Mouse (Mus musculus) liver, embryonic 16.5 days (tissue): ENCODE results near the gene Cyp1a2. TPM values are rescaled to one million over a fixed set of nuclear protein-coding genes. Genes with fewer than 3 reads are reported as not detected.
A peak's percentile ranks its signal among the peaks of the same experiment; 100 is the strongest.

Source experiments
- ATAC-seq: fragments of 200-750 bp; cut with Nextera tagmentation; 2 replicates; pipeline ENCODE4 v1.8.0; 2017; ENCODE audit warnings: low read depth, mild to moderate bottlenecking, moderate number of reproducible peaks, moderate library complexity
- H3K27ac ChIP-seq: fragments of 300-500 bp; sonication (generic); 2 replicates; pipeline ENCODE4 v1.5.1; 2014; ENCODE audit warnings: mild to moderate bottlenecking, low read length
- H3K27me3 ChIP-seq: fragments of 300-500 bp; sonication (generic); 2 replicates; pipeline ENCODE4 v1.6.1; 2014; ENCODE audit warnings: low read depth, low read length, mixed read lengths; ENCODE audit not compliant: control insufficient read depth, insufficient read depth
- H3K36me3 ChIP-seq: fragments of 300-500 bp; sonication (generic); 2 replicates; pipeline ENCODE4 v1.6.1; 2014; ENCODE audit warnings: mild to moderate bottlenecking; ENCODE audit not compliant: control insufficient read depth, insufficient read depth
- H3K4me1 ChIP-seq: fragments of 300-500 bp; sonication (generic); 2 replicates; pipeline ENCODE4 v1.6.1; 2014; ENCODE audit warnings: low read depth, low read length, mixed read lengths; ENCODE audit not compliant: control insufficient read depth
- H3K4me2 ChIP-seq: fragments of 300-500 bp; sonication (generic); 2 replicates; pipeline ENCODE4 v1.6.1; 2014; ENCODE audit warnings: low read depth, low read length, mixed read lengths
- H3K4me3 ChIP-seq: fragments of 300-500 bp; sonication (generic); 2 replicates; pipeline ENCODE4 v1.5.1; 2014; ENCODE audit warnings: low read depth, mild to moderate bottlenecking, low read length
- H3K9ac ChIP-seq: fragments of 300-500 bp; sonication (generic); 2 replicates; pipeline ENCODE4 v1.6.1; 2014; ENCODE audit warnings: low read depth, low read length
- H3K9me3 ChIP-seq: fragments of 300-500 bp; sonication (generic); replicated peaks from 2 replicates; pipeline ENCODE4 v1.6.1; 2016; ENCODE audit warnings: low read length; ENCODE audit not compliant: control insufficient read depth
- WGBS: fragments of 180-500 bp; shearing (Covaris S2); extraction: QIAGEN DNeasy Blood & Tissue Kit; methylation state at CpG from one replicate; pipeline ENCODE4 v1.1.7; 2014; ENCODE audit not compliant: insufficient replicate concordance; 5-methylcytosine and 5-hydroxymethylcytosine counted together
- polyA plus RNA-seq: library from polyadenylated mRNA; unstranded; fragments of >200 nt; fragmentation: Nextera tagmentation; extraction: Ambion mirVana; gene quantifications from 2 replicates; pipeline ENCODE4 v1.2.1, GENCODE M21; 2015

Gene Cyp1a2
- polyA plus RNA-seq, 1 experiment from 2014 or later, result 0.12 TPM

DNA sequence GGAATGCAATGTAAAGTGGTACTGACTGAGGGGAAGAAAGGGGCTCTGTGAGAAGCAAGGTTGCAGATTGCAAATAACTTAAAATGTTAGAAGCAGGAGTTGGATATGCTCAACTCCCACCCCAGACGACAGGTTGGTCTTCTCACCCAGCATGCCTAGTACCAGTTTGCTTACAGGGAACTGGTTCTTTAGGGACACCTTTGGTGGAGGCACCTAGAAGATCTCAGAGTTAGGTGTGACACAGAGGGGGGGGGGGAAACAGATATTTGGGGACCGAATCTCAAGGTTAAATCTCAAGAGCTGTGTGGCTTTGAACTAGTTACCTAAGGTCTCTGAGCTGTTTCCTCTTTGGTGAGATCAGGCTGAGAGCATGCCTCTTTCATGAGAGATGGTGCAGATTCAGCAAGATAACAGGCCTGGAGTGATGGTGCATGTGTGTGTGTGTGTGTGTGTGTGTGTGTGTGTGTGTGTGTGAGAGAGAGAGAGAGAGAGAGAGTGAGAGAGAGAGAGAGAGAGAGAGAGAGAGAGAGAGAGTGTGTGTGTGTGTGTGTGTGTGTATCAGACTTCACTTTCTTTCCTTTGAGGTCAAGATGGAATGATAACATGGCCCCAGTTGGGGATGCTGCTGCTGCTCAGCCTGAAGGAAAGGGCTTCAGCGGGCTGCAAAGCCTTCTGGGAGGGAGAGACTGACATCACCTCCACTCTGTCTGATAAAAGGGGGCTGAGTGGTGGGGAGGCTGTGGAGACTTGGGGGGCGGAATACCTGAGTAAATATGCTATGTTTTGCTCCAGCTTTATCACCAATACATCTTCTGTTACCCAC lies 36.0 kb downstream of the Cyp1a2 start:
- H3K9ac ChIP-seq, result no peak overlapping the region
- H3K4me3 ChIP-seq, result no peak overlapping the region
- H3K9me3 ChIP-seq, result no peaks in the 10 kb centered on the region
- peak overlapping the region; percentile 76 for H3K27ac ChIP-seq
- no peaks in the 10 kb centered on the region for H3K36me3 ChIP-seq
- 0 out of 2 replicates have a peak overlapping the region, but pooled peaks have one; percentile 14 for H3K4me2 ChIP-seq
- H3K4me1 ChIP-seq, result peaks cover 47% of the 10 kb centered on the region
- H3K27me3 ChIP-seq, result no peaks in the 10 kb centered on the region
- no peak for ATAC-seq
- WGBS, result 16% methylated on average over 4 of the region's 4 CpGs

DNA sequence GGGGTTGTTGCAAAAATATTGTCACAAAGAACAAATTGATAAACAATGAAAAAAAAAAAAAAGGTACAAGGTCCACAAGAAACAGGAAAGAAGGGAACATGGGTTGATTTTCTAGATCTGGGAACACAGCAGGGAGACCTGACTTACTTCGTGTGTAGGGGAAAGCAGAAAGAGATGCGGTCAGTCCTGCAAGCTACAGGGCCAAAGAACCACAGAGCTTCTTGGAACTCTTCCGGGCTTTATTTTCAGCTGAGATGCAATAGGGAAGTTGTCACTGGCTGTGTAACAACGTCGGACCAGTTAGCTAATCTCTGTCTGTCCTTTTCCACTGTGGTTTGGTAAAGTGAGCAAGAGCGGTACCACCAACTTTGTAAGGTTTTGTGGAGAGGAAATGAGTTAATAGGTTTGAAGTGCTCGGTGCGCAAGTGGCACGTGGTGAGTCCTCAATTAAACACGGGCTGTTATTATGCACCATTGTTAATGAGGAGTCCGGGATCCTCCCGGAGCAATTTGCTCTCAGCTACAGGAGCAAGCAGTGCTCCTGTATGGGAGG lies 36.9 kb downstream of the Cyp1a2 start:
- peaks cover 55% of the 10 kb centered on the region for H3K4me1 ChIP-seq
- ATAC-seq, result no peak
- no peaks in the 10 kb centered on the region for H3K9me3 ChIP-seq
- no peaks in the 10 kb centered on the region for H3K36me3 ChIP-seq
- no peak overlapping the region for H3K4me3 ChIP-seq
- no peak overlapping the region for H3K9ac ChIP-seq
- H3K27ac ChIP-seq, result peak overlapping the region; percentile 76
- H3K27me3 ChIP-seq, result no peaks in the 10 kb centered on the region
- H3K4me2 ChIP-seq, result peak overlapping the region; percentile 14; the same call in 1 of the 2 replicates
- 19% methylated on average over 12 of the region's 12 CpGs for WGBS

DNA sequence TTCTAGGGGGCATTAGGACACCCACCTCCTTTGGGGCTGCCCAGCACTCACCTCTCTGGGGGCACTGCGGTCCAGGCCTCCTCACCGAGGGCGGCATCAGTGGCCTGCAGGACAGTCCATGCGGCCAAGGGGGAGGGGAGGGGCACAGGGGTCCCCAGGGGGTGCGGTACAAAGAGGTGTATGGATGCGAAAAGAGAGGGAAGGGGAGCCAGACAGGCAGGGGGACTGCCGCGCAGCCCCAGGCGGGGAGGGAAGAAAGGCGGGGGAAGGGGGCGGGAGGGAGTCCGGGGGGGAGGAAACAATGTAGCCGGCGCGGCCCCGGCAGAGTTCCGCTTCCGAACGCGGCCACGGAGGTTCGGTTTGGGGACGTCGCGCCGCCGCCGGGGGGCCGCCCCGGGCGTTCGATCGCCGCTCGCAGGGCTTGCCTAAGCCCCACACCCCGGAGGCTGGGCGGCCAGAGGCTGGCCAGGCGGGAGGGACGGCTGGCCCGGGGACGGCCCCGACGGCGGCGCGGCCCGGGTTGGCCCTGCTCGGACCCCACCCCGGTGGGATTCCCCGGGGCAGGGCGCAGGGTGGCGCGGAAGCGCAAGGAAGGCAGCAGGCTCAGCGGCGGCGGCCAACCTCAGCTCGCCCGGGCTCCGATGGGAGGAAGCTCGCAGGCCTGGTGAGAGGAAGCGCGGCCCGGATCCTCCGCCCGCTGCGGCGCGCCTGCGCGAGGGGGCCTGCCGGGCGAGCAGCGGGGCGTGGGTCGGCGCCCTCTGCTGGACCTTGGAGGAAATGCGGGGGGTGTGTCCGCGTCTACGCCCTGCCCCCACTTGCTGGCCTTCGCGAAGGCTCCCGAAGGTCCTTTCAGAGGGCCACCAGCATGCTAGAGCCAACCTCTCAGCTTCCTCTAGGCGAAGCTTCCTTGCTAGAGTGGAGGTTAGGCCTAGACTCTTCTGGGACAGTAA lies 38.3 kb downstream of the Cyp1a2 start:
- no peaks in the 10 kb centered on the region for H3K27me3 ChIP-seq
- no peaks in the 10 kb centered on the region for H3K9me3 ChIP-seq
- peak overlapping the region; percentile 94 for H3K4me2 ChIP-seq
- H3K36me3 ChIP-seq, result no peaks in the 10 kb centered on the region
- H3K4me3 ChIP-seq, result peak overlapping the region; percentile 92
- H3K4me1 ChIP-seq, result peaks cover 66% of the 10 kb centered on the region
- 1% methylated on average over 70 of the region's 85 CpGs for WGBS
- H3K27ac ChIP-seq, result peak overlapping the region; percentile 97
- peak; percentile 83 for ATAC-seq
- H3K9ac ChIP-seq, result peak overlapping the region; percentile 99

DNA sequence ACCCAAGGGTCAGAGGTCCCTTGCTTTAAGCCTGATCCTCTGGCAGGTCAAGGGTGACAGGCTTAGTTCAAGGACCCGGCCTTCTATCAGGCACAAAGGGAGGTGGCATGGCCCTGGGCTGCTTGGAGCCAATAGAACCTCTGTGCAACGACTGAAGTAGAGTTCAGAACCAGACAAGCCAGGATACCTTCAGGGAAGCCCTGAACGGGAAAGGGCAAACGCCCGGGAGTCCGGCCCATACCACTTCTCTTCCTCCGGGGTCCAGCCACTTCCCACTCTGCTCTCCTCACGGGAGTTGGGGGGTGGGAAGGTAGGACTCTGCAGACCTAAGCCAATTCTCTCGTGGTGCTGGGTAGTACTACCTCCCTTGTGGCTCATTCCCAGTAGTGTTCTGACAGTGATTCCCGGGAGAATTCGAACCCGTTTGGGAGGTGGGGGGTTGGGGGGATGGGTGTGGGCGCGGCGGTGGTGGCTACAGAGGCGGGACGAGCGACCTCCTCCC lies 39.0 kb downstream of the Cyp1a2 start:
- Histone ChIP-seq H3K4me1 (peaks cover 74% of the 10 kb centered on the region), H3K27ac (peak overlapping the region; percentile 97), H3K9ac (peak overlapping the region; percentile 99), H3K4me2 (peak overlapping the region; percentile 94), H3K36me3 (no peaks in the 10 kb centered on the region), H3K27me3 (no peaks in the 10 kb centered on the region), H3K9me3 (no peaks in the 10 kb centered on the region), H3K4me3 (peak overlapping the region; percentile 92)
- ATAC-seq, result no peak
- 0% methylated on average over 17 of the region's 18 CpGs for WGBS

DNA sequence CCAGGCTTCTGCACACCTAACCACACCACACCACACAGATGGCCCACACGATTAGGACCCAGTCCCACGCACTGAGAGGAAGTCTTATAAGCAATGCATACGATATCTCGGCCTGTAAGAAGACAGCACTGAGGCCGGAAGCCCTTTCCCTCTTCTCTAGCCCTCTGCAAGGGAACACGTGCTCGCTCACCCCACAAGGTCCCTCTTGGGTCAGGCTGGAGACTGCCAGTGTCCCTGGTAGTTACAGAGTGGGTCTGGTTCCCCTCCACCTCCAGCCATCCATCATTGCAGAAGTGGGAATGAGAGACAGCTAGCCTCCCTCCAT lies 39.7 kb downstream of the Cyp1a2 start:
- peak; percentile 20 for ATAC-seq
- Histone ChIP-seq H3K9ac (peak overlapping the region; percentile 99), H3K27ac (peak overlapping the region; percentile 97), H3K4me3 (peak overlapping the region; percentile 92), H3K4me1 (peaks cover 80% of the 10 kb centered on the region), H3K4me2 (peak overlapping the region; percentile 94), H3K9me3 (no peaks in the 10 kb centered on the region), H3K36me3 (no peaks in the 10 kb centered on the region), H3K27me3 (no peaks in the 10 kb centered on the region)
- 6% methylated on average over 7 of the region's 7 CpGs for WGBS

DNA sequence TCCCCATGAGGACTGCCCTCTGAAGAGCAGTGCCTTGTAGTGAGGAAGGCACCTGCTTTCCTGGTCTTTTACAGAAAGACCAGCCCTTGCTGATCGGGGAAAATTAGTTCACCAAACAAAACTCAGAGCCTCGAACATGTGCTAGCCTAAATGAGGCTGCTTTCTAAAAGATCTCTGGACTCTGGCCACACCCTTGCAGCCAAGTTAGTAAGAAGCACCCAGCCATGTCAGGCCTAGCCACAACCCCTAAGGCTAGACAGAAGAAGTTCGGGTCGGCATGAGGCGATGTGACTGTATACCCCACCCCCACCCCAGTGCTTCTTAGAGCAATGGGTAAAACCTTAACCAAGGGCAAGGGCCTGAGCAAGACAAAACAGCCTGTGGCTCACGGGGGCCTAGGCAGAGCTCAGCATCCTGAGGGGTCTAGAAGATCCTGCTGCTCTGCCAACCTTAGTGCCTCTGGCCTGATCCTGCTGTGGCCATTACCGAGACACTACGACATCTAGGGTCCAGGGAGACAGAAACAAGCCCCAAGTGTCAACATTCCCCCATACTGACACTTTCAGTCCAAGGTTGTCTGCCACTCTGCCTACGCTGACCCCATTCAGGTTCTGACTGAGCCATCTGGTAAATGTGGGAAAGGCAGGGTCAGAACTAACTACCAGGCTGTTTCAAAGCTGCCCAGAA lies 40.2 kb downstream of the Cyp1a2 start:
- Histone ChIP-seq H3K9me3 (no peaks in the 10 kb centered on the region), H3K4me3 (peak overlapping the region; percentile 92), H3K36me3 (no peaks in the 10 kb centered on the region), H3K9ac (peak overlapping the region; percentile 99), H3K4me2 (peak overlapping the region; percentile 94), H3K27me3 (no peaks in the 10 kb centered on the region), H3K4me1 (peaks cover 85% of the 10 kb centered on the region), H3K27ac (peak overlapping the region; percentile 97)
- no peak for ATAC-seq
- WGBS, result 9% methylated on average over 9 of the region's 9 CpGs

DNA sequence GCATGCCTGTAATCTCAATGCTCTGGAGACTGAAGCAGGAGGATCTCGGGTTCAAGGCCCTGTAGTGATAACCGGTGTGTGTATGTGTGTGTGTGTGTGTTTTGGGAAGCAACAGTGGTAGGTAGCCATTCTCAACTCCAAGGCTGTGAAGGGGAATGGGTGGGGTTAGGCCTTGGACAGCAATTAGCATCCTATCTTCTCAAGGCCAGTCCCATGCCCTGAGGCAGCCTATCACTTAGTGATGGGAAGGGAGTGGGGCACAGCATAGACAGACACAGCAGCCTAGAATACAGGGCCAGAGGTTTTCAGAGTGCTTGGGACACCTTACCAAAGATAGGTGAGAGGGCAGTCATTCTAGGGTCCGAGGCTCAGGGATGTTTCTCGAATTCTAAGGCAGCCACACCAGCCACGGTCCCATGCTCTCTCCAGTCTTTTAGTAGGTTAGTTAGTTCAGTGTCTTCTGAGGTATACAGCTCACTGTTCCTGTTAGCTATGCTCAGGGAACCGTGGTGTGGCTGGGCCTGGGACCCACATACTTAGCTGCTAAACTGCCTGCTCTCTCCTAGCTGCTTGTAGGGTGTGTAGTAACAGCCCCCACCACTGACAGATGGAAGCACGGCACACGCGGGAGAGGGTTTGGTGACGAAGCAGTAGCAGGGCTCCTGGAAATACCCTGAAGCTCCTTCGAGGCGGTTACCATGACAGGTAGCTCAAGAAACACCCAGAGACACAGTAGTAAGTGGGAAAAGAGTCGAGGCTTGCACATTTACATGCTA lies 41.5 kb downstream of the Cyp1a2 start:
- no peak overlapping the region for H3K4me3 ChIP-seq
- no peaks in the 10 kb centered on the region for H3K36me3 ChIP-seq
- no peaks in the 10 kb centered on the region for H3K27me3 ChIP-seq
- ATAC-seq, result no peak
- H3K27ac ChIP-seq, result peak overlapping the region; percentile 33
- H3K4me2 ChIP-seq, result no peak overlapping the region
- 64% methylated on average over 13 of the region's 13 CpGs for WGBS
- H3K4me1 ChIP-seq, result peaks cover 93% of the 10 kb centered on the region
- no peak overlapping the region; the same call in 1 of the 2 replicates for H3K9ac ChIP-seq
- H3K9me3 ChIP-seq, result no peaks in the 10 kb centered on the region

DNA sequence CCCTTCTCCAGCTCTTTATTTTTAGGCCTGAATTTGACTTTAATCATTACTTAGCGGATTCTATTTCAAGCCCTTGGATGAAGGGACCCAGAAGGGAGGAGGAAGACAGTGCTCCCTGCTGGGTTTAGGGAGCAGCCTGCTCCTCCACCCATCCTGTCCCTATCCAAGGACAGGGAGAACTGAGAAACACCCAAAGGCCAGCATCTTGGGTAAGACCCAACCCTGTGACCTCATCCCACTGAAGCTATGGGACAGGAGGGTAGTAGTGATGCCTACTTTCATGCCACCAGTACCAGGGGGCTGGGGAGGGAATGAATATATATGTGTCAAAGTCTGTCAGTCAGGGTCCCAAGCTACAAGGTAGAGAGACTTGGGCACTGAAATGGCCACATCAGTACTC lies 42.5 kb downstream of the Cyp1a2 start:
- peak overlapping the region; percentile 52; the same call in 1 of the 2 replicates for H3K9ac ChIP-seq
- H3K4me2 ChIP-seq, result peak overlapping the region; percentile 59
- H3K4me3 ChIP-seq, result no peak overlapping the region
- H3K27ac ChIP-seq, result peak overlapping the region; percentile 86
- no peaks in the 10 kb centered on the region for H3K36me3 ChIP-seq
- peaks cover 88% of the 10 kb centered on the region for H3K4me1 ChIP-seq
- no peaks in the 10 kb centered on the region for H3K9me3 ChIP-seq
- no peaks in the 10 kb centered on the region for H3K27me3 ChIP-seq
- 70% methylated on average over 1 of the region's 1 CpGs for WGBS
- no peak for ATAC-seq
